Mouse (Mus musculus) lung, embryonic 14.5 days (tissue): ENCODE measurements around the gene Aldh5a1. TPM values are rescaled to one million over a fixed set of nuclear protein-coding genes. Genes with fewer than 3 reads are reported as not detected.

Source experiments
- ATAC-seq: fragments of 200-750 bp; cut with Nextera tagmentation; 2 replicates; pipeline ENCODE4 v1.8.0; 2017; ENCODE audit warnings: mild to moderate bottlenecking, moderate TSS enrichment, moderate library complexity; ENCODE audit not compliant: insufficient read depth
- DNase-seq: peaks from one replicate; pipeline ENCODE4 v3.0.0-alpha.2; 2015
- H3K27ac ChIP-seq: fragments of 300-500 bp; sonication (generic); 2 replicates; pipeline ENCODE4 v1.5.1; 2014; ENCODE audit warnings: low read depth, mild to moderate bottlenecking, moderate library complexity
- H3K27me3 ChIP-seq: fragments of 300-500 bp; sonication (generic); 2 replicates; pipeline ENCODE4 v1.6.1; 2014; ENCODE audit warnings: low read length, control low read depth; ENCODE audit not compliant: insufficient read depth
- H3K36me3 ChIP-seq: fragments of 300-500 bp; sonication (generic); 2 replicates; pipeline ENCODE4 v1.6.1; 2014; ENCODE audit warnings: control low read depth; ENCODE audit not compliant: insufficient read depth
- H3K4me1 ChIP-seq: fragments of 300-500 bp; sonication (generic); 2 replicates; pipeline ENCODE4 v1.6.1; 2014; ENCODE audit warnings: antibody characterized with exemption, control low read depth; ENCODE audit not compliant: insufficient read depth
- H3K4me2 ChIP-seq: fragments of 300-500 bp; sonication (generic); 2 replicates; pipeline ENCODE4 v1.6.1; 2014; ENCODE audit warnings: mild to moderate bottlenecking
- H3K4me3 ChIP-seq: fragments of 300-500 bp; sonication (generic); 2 replicates; pipeline ENCODE4 v1.5.1; 2014; ENCODE audit warnings: low read depth, low read length
- H3K9ac ChIP-seq: fragments of 300-500 bp; sonication (generic); 2 replicates; pipeline ENCODE4 v1.6.1; 2014
- H3K9me3 ChIP-seq: fragments of 300-500 bp; sonication (generic); 2 replicates; pipeline ENCODE4 v1.6.1; 2016; ENCODE audit warnings: low read depth, low read length, control low read depth
- CTCF ChIP-seq: IDR thresholded peaks from 2 replicates; pipeline ENCODE4 v1.5.1; 2016; ENCODE audit warnings: antibody characterized with exemption, low read depth
- WGBS: fragments of 180-500 bp; shearing (Covaris S2); extraction: QIAGEN DNeasy Blood & Tissue Kit; methylation state at CpG from one replicate; pipeline ENCODE4 v1.1.7; 2014; 5-methylcytosine and 5-hydroxymethylcytosine counted together
- polyA plus RNA-seq: library from polyadenylated mRNA; unstranded; fragments of >200 nt; fragmentation: Nextera tagmentation; extraction: Ambion mirVana; gene quantifications from 2 replicates; pipeline ENCODE4 v1.2.1, GENCODE M21; 2014

The Aldh5a1 gene
- polyA plus RNA-seq, 1 experiment from 2014 or later = 9.4 TPM

DNA sequence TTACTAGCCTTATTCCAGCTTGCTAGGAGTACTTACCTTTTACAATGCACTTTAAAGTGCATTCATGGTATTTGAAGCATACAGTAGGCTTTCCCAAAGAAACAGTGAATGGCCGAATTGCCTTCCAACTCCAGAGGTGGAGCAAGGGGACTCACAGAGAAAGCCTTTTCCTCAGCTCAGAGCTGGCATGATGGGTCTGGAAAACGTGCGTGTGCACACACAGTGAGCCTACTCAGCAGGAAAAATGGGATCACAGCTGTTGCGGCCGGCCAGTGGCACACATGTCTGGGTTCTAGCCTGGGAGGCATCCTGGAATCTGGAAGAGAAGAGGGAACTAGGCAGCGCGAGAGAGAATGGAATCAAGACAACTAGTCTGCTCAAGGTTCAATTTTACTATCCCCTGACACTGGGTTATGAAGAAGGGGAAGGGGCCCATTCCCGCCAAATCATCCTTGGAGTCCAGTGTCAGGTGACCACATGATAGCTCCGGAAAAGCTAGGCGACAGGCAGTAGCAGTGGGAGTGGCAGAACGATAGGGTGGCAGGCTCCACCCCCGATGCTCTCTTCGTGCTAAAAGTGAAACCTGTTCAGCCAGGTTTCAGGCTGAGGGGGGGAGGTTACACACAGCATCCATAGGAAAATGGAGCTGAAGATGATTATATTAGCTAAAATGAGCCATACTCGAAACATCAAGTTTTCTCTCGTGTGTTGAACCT lies 27.8 kb upstream of the Aldh5a1 start:
- Histone ChIP-seq H3K4me3 (peak overlapping the region; percentile 22), H3K27me3 (no peaks in the 10 kb centered on the region), H3K36me3 (no peaks in the 10 kb centered on the region), H3K4me2 (peak overlapping the region; percentile 49), H3K27ac (no peak overlapping the region), H3K4me1 (peaks cover 3% of the 10 kb centered on the region; the same call in 1 of the 2 replicates), H3K9me3 (no peaks in the 10 kb centered on the region), H3K9ac (no peak overlapping the region; the same call in 1 of the 2 replicates)
- 10% methylated on average over 15 of the region's 15 CpGs for WGBS
- TF ChIP-seq CTCF = no peak
- peak; percentile 52; the same call in 1 of the 2 replicates for ATAC-seq
- DNase-seq = peak; percentile 60

- ATAC-seq (no peak), DNase-seq (no peak)
- TF ChIP-seq CTCF = no peak
- 77% methylated on average over 8 of the region's 8 CpGs for WGBS
- no peaks in the 10 kb centered on the region for H3K9me3 ChIP-seq
- no peaks in the 10 kb centered on the region for H3K27me3 ChIP-seq
- no peak overlapping the region for H3K4me3 ChIP-seq
- H3K4me1 ChIP-seq = peaks cover 3% of the 10 kb centered on the region; the same call in 1 of the 2 replicates
- H3K36me3 ChIP-seq = no peaks in the 10 kb centered on the region
- no peak overlapping the region for H3K4me2 ChIP-seq
- no peak overlapping the region for H3K9ac ChIP-seq
- no peak overlapping the region for H3K27ac ChIP-seq
Measured at GRCm38 (mm10) chr13:24962119-24962518, 24.7 kb upstream of the Aldh5a1 start.

GRCm38 (mm10) chr13:24960084-24960483 lies 22.6 kb upstream of the Aldh5a1 start:
- no peaks in the 10 kb centered on the region for H3K9me3 ChIP-seq
- no peak overlapping the region for H3K4me3 ChIP-seq
- no peak for TF ChIP-seq CTCF
- H3K9ac ChIP-seq = no peak overlapping the region
- WGBS = 74% methylated on average over 3 of the region's 3 CpGs
- no peaks in the 10 kb centered on the region for H3K27me3 ChIP-seq
- no peak for DNase-seq
- H3K4me2 ChIP-seq = no peak overlapping the region
- ATAC-seq = no peak
- H3K4me1 ChIP-seq = 0 out of 2 replicates have a peak, but pooled peaks cover 1% of the 10 kb centered on the region
- H3K27ac ChIP-seq = no peak overlapping the region
- no peaks in the 10 kb centered on the region for H3K36me3 ChIP-seq

DNA sequence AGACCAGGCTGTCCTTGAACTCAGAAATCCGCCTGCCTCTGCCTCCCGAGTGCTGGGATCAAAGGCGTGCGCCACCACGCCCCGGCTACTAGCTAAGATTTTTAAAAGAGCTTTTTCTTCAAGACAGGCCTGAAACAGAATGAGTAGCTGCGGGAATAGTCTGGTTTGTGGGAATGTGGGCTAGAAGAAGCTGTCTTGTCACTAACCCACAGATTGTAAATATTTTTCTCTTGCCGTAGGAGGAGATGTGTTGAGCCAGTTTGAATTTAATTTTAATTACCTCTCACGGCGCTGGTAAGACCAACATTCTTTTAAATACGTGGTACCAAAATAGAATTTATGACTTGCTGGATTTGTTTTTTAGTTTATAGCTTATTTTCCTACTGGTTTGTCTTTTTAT lies 21.2 kb upstream of the Aldh5a1 start:
- H3K36me3 ChIP-seq = no peaks in the 10 kb centered on the region
- H3K4me3 ChIP-seq = no peak overlapping the region
- DNase-seq (no peak), ATAC-seq (no peak)
- WGBS = 84% methylated on average over 11 of the region's 11 CpGs
- no peak for TF ChIP-seq CTCF
- no peaks in the 10 kb centered on the region for H3K9me3 ChIP-seq
- no peak overlapping the region for H3K4me2 ChIP-seq
- H3K9ac ChIP-seq = no peak overlapping the region
- no peaks in the 10 kb centered on the region for H3K27me3 ChIP-seq
- no peak overlapping the region for H3K27ac ChIP-seq
- no peaks in the 10 kb centered on the region for H3K4me1 ChIP-seq

- DNase-seq (peak; percentile 80), ATAC-seq (peak; percentile 82; the same call in 1 of the 2 replicates)
- Histone ChIP-seq H3K27ac (peak overlapping the region; percentile 62; the same call in 1 of the 2 replicates), H3K4me1 (no peaks in the 10 kb centered on the region), H3K36me3 (no peaks in the 10 kb centered on the region), H3K9me3 (no peaks in the 10 kb centered on the region), H3K9ac (no peak overlapping the region), H3K27me3 (no peaks in the 10 kb centered on the region), H3K4me3 (no peak overlapping the region), H3K4me2 (no peak overlapping the region)
- TF ChIP-seq CTCF = no peak
- 12% methylated on average over 10 of the region's 10 CpGs for WGBS
Measured at GRCm38 (mm10) chr13:24955500-24955899, 18.0 kb upstream of the Aldh5a1 start.

GRCm38 (mm10) chr13:24955091-24955490 lies 17.6 kb upstream of the Aldh5a1 start:
- peak overlapping the region; percentile 16; the same call in 1 of the 2 replicates for H3K27ac ChIP-seq
- no peak overlapping the region for H3K9ac ChIP-seq
- H3K4me3 ChIP-seq = no peak overlapping the region
- no peak; the same call in 1 of the 2 replicates for ATAC-seq
- no peaks in the 10 kb centered on the region for H3K27me3 ChIP-seq
- no peak overlapping the region for H3K4me2 ChIP-seq
- DNase-seq = no peak
- no peaks in the 10 kb centered on the region for H3K36me3 ChIP-seq
- no peaks in the 10 kb centered on the region for H3K4me1 ChIP-seq
- no peak for TF ChIP-seq CTCF
- 30% methylated on average over 11 of the region's 11 CpGs for WGBS
- H3K9me3 ChIP-seq = no peaks in the 10 kb centered on the region

DNA sequence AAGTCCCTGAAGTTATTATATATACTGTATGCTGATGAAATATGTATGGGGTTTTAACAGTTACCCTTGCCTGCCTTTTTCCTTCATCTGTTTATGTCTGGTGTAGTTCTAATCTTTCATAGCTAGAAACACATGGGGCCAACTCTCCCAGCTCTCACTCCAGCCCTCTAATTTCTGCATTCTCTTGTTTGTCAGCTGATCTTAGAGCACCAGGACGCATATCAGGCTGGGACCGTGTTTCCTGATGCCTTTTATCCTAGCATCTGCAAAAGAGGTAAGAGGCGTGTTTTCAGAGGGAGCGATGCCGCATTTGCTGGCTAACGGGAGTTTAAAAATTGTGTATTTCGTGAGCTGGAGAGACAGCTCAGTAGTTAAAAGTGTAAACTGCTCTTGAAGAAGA lies 15.2 kb upstream of the Aldh5a1 start:
- H3K4me2 ChIP-seq = no peak overlapping the region
- no peak overlapping the region for H3K4me3 ChIP-seq

More for the DNA sequence above, 15.2 kb upstream of the Aldh5a1 start:
- no peak overlapping the region for H3K27ac ChIP-seq
- no peaks in the 10 kb centered on the region for H3K36me3 ChIP-seq
- WGBS = 49% methylated on average over 7 of the region's 7 CpGs
- no peaks in the 10 kb centered on the region for H3K27me3 ChIP-seq
- no peak overlapping the region for H3K9ac ChIP-seq
- DNase-seq (no peak), ATAC-seq (no peak)
- no peaks in the 10 kb centered on the region for H3K9me3 ChIP-seq
- no peak for TF ChIP-seq CTCF
- H3K4me1 ChIP-seq = no peaks in the 10 kb centered on the region; the same call in 1 of the 2 replicates
